Mouse (Mus musculus): ENCODE measurements around the gene Olfr504. TPM values are rescaled to one million over a fixed set of nuclear protein-coding genes. Genes with fewer than 3 reads are reported as not detected.
"Not testable (repeated sequence)": the region's sequence is repeated elsewhere in the genome, so short reads cannot be mapped to it uniquely, and the experiment has no call there.

Olfr504 gene
- total RNA-seq (2017): not detected in 2 replicates

GRCm38 (mm10) chr7:108565693-108566092 lies at the start of gene Olfr504:
Gene Olfr504, minus strand, starts transcription at chr7:108565793.
- no peak for ATAC-seq (ENCODE audit: extremely low read depth, insufficient number of reproducible peaks, low FRiP score, poor library complexity, severe bottlenecking)

DNA sequence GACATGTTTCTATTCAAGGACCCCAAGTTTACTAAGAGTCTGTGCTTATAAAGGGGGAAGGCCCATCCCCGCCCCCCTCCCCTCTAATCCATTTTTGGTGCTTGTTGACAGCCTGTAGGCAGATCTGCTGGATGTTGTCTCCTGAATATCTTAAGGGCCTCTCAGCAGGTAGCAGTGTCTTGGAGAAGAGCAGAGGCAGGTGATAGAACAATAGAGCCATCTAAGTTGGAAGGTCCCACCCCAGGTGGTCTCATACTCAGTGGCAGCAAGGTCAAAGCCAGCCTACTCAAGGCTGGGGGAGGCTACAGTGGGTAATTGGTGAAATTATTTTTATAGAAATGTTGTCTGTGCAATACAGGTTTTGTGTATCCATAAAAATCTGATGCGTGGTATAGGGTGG lies 48.5 kb upstream of the Olfr504 start:
- ATAC-seq (ENCODE audit: extremely low read depth, insufficient number of reproducible peaks, low FRiP score, poor library complexity, severe bottlenecking): no peak

DNA sequence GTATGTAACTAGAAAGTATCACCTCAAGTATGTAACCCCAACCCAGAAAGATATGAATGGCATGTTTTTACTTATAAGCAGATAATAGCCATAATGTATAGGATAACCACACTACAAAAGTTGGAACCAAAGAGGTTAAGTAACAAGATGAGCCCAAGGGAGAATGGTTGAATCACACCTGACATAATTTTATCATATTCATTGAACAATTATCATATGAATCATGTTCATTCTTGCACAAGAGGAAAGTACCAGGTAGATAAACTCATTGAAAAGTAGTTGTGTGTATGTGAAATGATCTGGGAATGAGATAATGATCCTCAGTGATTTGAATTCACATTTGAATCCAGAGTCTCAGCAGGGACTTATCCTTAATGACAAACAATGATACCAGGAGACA lies 44.9 kb upstream of the Olfr504 start, which contains the start of gene Olfr506:
Olfr506 (plus strand) TSS at position 301 of the 400 bp plus-strand sequence.
- ATAC-seq (ENCODE audit: extremely low read depth, insufficient number of reproducible peaks, low FRiP score, poor library complexity, severe bottlenecking): no peak

DNA sequence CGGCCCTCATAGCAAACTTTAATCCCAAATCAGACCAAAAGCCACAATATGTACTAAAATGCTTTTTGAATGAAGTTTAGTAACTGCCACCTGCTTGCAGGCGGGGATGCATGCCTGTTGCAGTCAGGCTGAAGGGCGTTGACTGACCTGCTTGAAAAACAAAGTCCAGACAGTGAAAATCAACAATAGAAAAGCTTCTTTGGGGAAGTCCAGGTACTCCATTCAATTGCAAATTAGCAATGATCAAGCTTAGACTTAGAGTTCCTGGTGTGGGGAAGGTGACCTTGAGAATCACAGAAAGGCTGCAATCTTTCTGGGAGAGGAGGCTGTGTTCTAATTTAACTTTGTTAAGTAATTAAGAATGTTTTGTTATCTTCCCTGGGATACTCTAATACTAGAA lies 36.3 kb upstream of the Olfr504 start:
- not testable (repeated sequence) for ATAC-seq (ENCODE audit: extremely low read depth, insufficient number of reproducible peaks, low FRiP score, poor library complexity, severe bottlenecking)

DNA sequence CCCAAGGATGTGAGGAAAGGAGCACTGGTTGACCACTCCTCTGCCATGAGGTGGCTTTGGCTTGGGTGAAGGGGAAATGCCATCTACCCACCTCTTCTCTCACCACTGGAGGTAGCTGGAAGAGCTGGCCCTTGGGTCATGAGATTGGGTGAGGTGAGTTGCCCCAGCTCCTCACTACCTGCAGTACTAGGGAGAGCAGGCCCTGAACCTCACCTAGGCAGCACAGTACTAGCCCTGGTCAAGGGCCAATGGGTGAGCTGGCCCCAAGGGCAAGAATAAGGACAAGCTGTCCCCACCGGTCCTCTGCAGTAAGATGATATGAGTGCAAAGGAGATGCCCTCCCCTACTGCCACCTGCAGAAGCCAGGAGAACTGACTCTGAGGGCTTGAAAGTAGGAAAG lies 24.2 kb upstream of the Olfr504 start:
- no peak for ATAC-seq (ENCODE audit: extremely low read depth, insufficient number of reproducible peaks, low FRiP score, poor library complexity, severe bottlenecking)

DNA sequence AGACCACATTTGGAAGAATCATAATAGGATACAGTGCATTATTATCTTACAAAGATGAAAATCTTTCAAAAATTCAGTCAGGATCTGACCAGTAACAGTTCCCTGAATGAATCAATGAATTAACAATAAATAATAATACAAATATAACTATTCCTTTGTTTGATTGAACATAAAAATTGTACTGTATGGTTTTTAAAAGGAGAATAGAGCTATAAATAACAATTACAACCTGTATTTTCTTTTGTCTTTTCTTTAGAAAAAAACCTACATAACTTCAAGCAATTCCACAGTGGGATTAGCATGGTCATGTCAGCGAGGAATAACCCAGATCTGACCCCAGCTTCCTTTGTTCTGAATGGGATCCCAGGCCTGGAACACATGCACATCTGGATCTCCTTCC lies 21.4 kb downstream of the Olfr504 start, which contains the start of gene Olfr503:
Olfr503 (plus strand) TSS at position 301 of the 400 bp plus-strand sequence.
- ATAC-seq (ENCODE audit: extremely low read depth, insufficient number of reproducible peaks, low FRiP score, poor library complexity, severe bottlenecking): not testable (repeated sequence)

DNA sequence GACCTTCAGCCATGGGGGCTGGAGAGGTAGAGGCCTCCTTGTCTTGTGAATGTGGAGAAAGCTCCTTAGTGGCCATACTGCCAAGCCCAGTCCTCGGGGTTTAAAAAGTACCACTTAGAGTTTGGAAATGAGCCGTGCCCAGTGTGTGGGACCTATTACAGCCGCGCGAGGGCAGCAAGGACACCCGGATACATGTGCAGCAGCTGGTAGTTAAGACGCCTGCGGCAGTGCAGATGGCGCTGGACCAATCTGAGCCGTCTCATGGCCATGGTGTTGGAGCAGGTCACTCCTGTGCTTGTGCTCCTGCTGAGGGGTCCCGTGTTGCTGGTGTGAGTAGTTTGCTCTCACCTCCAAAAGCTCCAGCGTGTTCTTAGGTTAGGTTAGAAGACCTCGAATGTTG lies 23.2 kb downstream of the Olfr504 start:
- no peak for ATAC-seq (ENCODE audit: extremely low read depth, insufficient number of reproducible peaks, low FRiP score, poor library complexity, severe bottlenecking)

GRCm38 (mm10) chr7:108524965-108525364 lies 40.6 kb downstream of the Olfr504 start, which contains the start of gene Olfr502:
Gene Olfr502, minus strand, starts transcription at chr7:108525065.
- ATAC-seq (ENCODE audit: extremely low read depth, insufficient number of reproducible peaks, low FRiP score, poor library complexity, severe bottlenecking): no peak

Other genes with a start within 250 kb of the Olfr504 start
- gene Olfr492, start 242.1 kb downstream of the Olfr504 start, total RNA-seq (2017): not detected in 2 replicates
- gene Olfr493, start 218.8 kb downstream of the Olfr504 start, total RNA-seq (2017): not detected in 2 replicates
- gene Olfr494, start 200.5 kb downstream of the Olfr504 start, total RNA-seq (2017): not detected in 2 replicates
- not detected in 2 replicates for gene Olfr495, start 172.6 kb downstream of the Olfr504 start, total RNA-seq (2017)
- gene Olfr497, start 145.4 kb downstream of the Olfr504 start, total RNA-seq (2017): not detected in 2 replicates
- gene Olfr498, start 100.5 kb downstream of the Olfr504 start, total RNA-seq (2017): not detected in 2 replicates
- not detected in 2 replicates for gene Olfr502, start 40.7 kb downstream of the Olfr504 start, total RNA-seq (2017)
- gene Olfr503, start 21.3 kb downstream of the Olfr504 start, total RNA-seq (2017): not detected in 2 replicates
- not detected in 2 replicates for gene Olfr506, start 45.0 kb upstream of the Olfr504 start, total RNA-seq (2017)
- gene Olfr507, start 56.0 kb upstream of the Olfr504 start, total RNA-seq (2017): not detected in 2 replicates
- not detected in 2 replicates for gene Olfr508, start 64.2 kb upstream of the Olfr504 start, total RNA-seq (2017)
- 0.12 TPM in 1 of 2 replicates, not detected in the other for gene Olfr509, start 86.1 kb upstream of the Olfr504 start, total RNA-seq (2017)
- gene Olfr510, start 100.6 kb upstream of the Olfr504 start, total RNA-seq (2017): not detected in 2 replicates
- not detected in 2 replicates for gene Olfr512, start 147.5 kb upstream of the Olfr504 start, total RNA-seq (2017)
- gene Olfr513, start 185.2 kb upstream of the Olfr504 start, total RNA-seq (2017): not detected in 2 replicates

Measured in neutrophil, adult 5-6 weeks (primary cell).